Mouse (Mus musculus) adrenal gland, postnatal 4 days (tissue): ENCODE data around the gene Gm10160. TPM values are rescaled to one million over a fixed set of nuclear protein-coding genes. Genes with fewer than 3 reads are reported as not detected.

Experiments
- DNase-seq, 2 experiments: peaks; one replicate each; pipeline ENCODE4 v3.0.0; 2021 to 2022; ENCODE audit warnings: low spot score in 2 of 2, mixed read lengths in 2 of 2
- total RNA-seq, 2 experiments: library from RNA; stranded (reverse); gene quantifications; 2 replicates each; pipeline ENCODE4 v1.2.3; 2021

Gene Gm10160
- total RNA-seq, 2 experiments from 2014 or later = not detected

DNA sequence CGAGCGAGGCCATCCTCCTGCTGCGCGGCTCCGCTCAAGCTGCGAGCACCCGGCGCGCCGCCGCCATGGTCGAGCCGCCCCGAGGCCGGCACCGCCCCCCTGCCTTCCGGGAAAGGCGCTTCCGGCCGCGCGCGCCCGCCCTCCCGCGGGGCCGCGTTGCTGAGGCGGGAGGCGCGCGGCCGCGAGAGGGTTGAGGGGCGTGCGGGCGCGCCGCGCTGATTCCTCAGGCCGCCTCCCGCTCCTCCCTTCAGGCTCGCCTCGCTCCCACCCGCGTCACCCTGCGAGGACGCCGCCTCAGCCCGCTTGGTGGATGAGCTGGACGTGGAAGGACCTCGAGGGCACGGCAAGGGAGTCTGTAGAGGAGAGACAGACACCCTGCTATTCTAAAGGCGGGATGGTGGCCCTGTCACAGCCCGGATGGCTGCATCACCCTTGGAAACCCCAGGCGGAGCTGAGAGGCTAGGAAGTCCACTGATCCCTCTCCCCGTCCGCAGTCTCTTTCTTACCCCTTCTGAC lies 26.2 kb downstream of the Gm10160 start, which contains the start of gene Btbd1:
Gene Btbd1 (minus strand): TSS at position 53 of the 516 bp plus-strand sequence.
- peak; percentile 65 to 73 for DNase-seq

DNA sequence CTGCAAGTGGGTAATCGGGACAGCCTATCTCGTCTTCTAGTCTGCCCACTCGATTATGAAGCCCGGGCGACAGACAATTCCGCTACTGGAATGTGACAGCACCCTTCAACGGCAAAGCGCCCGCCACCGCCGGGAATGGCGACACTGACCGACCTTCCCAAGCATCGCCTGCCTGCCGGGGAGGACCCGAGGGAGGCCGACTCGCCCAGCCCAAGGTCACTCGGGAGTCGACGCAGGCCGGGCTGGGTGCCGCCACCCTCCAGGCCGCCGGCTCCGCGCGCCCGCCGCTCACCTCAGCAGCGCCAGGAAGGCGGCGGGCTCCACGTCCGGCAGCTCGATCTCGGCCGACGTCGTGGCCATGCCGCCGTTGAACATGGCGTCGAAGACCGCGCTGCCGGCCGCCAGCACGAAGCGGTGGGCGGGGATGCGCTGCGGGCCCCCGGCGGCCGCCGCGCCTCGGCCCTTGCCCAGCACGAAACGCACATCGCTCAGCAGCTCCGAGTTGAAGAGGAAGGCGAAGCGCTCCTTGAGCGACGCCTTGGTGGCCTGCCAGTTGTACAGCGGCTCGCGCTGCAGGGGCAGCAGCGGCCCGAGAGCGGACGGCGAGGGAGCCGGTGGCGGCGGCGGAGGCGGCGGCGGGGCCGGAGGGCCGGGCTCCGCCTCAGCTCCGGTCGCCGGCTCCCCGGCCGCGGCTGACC lies 26.8 kb downstream of the Gm10160 start:
- peak; percentile 32 to 50 for DNase-seq

DNA sequence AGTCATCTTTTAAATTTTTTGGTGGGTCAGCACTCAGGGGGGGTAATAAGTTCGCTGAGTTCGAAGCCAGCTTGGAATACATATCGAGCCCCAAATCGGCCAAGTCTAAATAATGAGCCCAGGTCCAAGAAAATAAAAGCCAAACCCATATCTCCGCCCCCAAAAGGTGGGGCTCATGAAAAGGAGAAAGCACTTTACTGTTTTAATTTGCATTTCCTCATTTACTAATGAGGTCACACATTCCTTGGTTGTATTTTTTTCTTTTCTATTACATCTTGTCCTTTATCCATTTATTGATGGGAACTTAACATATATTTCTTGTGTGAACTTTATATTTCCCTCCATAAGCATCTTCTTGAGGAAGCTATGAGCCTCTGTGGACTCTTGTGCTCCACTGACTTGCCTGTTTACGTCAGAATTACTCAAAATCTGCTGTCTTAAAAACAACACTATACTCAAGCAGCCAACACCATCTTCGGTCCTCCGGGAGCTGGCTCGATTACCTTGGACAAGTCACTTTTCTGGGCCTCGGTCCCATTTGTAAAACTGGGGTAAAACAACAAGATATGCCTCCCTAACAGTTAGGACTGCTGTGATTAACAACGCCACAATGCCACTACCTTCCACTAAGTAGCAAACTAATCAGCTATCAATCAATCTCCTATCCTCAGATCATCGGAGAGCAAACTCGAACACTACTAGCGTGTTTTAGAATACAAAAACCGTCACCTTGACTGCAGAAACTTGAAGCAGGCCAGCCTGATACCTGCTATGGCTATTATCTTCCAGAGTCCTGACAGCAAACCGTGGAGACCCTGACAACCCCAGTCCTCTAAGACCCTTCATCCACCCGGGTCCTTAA lies 27.6 kb downstream of the Gm10160 start:
- no peak for DNase-seq

DNA sequence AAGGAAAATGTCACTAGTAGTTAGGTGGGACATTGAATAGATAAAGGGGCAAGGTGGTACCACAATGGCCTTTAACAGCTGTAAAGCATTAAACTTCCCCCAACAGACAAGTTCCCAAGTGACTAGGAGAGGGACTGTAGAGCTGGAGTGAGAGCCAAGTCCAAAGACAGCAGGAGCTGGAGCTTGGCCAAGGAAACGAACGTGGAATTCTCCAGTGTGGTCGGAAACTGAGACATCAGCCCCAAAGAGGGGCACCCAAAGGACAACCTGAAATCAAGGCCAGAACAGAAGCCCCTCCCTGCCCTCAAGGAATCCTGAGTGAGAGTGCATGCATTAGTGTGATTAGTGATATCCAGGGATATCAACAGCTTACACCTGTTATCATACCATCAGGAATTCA lies 30.2 kb downstream of the Gm10160 start:
- DNase-seq = no peak

DNA sequence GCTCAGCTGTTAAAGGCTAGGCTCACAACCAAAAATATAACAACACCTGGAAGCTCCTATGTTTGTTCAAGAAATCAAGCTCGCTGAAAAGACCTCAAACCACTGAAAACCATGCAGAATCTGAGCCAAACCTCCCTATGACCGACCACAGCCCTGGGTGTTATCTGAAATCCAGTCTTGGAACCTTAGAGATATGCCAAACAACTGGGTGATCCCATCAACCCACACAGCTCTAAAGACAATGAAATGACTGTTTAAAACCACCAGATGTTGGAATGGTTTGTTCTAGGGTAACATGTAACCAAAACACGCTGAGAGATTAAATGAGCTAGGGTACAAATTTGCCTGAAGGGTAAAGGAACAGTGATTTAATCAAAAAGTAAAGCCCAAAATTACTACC lies 30.7 kb downstream of the Gm10160 start:
- DNase-seq = no peak

DNA sequence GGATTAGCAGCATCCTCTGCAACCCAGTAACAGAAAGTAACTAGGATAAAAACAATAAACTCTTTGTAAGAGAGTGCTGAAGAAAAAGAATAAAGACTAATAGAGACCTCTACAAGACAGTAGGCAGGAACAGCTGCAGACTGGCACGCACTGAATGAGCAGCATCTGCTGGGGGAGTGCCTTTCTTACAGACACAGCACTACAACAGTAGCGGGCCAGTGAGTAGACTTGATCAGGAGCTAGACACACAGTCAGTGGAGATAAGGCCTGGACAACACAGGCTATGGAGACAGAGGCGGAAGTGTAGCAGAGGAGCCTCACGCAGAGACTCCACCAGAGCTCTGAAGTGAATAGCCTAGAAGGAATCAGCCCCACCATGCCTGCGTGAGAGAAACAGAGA lies 49.5 kb downstream of the Gm10160 start:
- no peak for DNase-seq

Other genes with a start within 250 kb of the Gm10160 start
- gene Homer2, start 148.3 kb downstream of the Gm10160 start, total RNA-seq = 1 to 10 TPM; 5.0 to 9.1 TPM
- 10 to 100 TPM; 53.7 to 54.1 TPM for gene Ramac, start 92.9 kb downstream of the Gm10160 start, total RNA-seq
- 10 to 100 TPM; 36.2 to 42.9 TPM for gene 3110040N11Rik, start 66.3 kb downstream of the Gm10160 start, total RNA-seq
- 100 to 1,000 TPM; 101 to 102 TPM for gene Btbd1, start 26.4 kb downstream of the Gm10160 start, total RNA-seq
- 10 to 100 TPM; 15.2 to 16.3 TPM for gene Tm6sf1, start 3.2 kb upstream of the Gm10160 start, total RNA-seq
- gene Hdgfl3, start 78.7 kb upstream of the Gm10160 start, total RNA-seq = 10 to 100 TPM; 24.4 to 26.9 TPM
- gene Bnc1, start 136.5 kb upstream of the Gm10160 start, total RNA-seq = 1 to 10 TPM; 1.7 to 2.3 TPM